Mouse (Mus musculus) megakaryocyte, embryonic 14.5 days (primary cell): Measurements from ENCODE around the gene Hoxd4.

Source experiments
- FLI1 ChIP-seq: IDR thresholded peaks from 2 replicates; pipeline ENCODE4 v1.6.1; 2012; ENCODE audit warnings: low read length, inconsistent platforms, mixed read lengths
- GATA1 ChIP-seq: IDR thresholded peaks from 3 replicates; pipeline ENCODE4 v1.6.1; 2012; ENCODE audit warnings: mixed read lengths, low read length, inconsistent platforms, borderline replicate concordance

GRCm38 (mm10) chr2:74748436-74748995 is 36.8 kb downstream of the Hoxd4 start:
- TF ChIP-seq GATA1 (no peak), FLI1 (no peak)
